Mouse (Mus musculus) G1E (cell line): ENCODE results near the gene Cat. TPM values are rescaled to one million over a fixed set of nuclear protein-coding genes. Genes with fewer than 3 reads are reported as not detected.
A peak's percentile ranks its signal among the peaks of the same experiment; 100 is the strongest.

ENCODE experiments used
- ATAC-seq: 2 replicates; pipeline ENCODE4 v1.8.0; 2016; ENCODE audit warnings: mild to moderate bottlenecking; ENCODE audit not compliant: insufficient number of reproducible peaks, poor library complexity, low FRiP score, severe bottlenecking; ENCODE audit errors: extremely low read depth
- DNase-seq: peaks from one replicate; pipeline ENCODE4 v3.0.0; 2012; ENCODE audit warnings: low spot score
- H3K27me3 ChIP-seq: 2 replicates; pipeline ENCODE4 v1.6.1; 2012; ENCODE audit warnings: mild to moderate bottlenecking, low read length, inconsistent platforms; ENCODE audit not compliant: insufficient read depth
- H3K36me3 ChIP-seq: replicated peaks from 2 replicates; pipeline ENCODE3; 2012; ENCODE audit warnings: mild to moderate bottlenecking, inconsistent platforms
- H3K4me1 ChIP-seq: 2 replicates; pipeline ENCODE4 v1.6.1; 2012; ENCODE audit warnings: low read depth, low read length, inconsistent platforms, mixed read lengths; ENCODE audit not compliant: insufficient read depth
- H3K4me3 ChIP-seq: 2 replicates; pipeline ENCODE4 v1.5.1; 2012; ENCODE audit warnings: low read depth, mild to moderate bottlenecking, inconsistent platforms, low read length, moderate library complexity, mixed read lengths
- H3K9me3 ChIP-seq: replicated peaks from 2 replicates; pipeline ENCODE4 v1.6.1; 2012; ENCODE audit warnings: inconsistent platforms
- CTCF ChIP-seq: IDR thresholded peaks from 2 replicates; pipeline ENCODE4 v1.5.1; 2012; ENCODE audit warnings: low read depth, low read length, inconsistent platforms, mixed read lengths
- GATA1 ChIP-seq: IDR thresholded peaks from 2 replicates; pipeline ENCODE4 v1.6.1; 2012; ENCODE audit warnings: borderline replicate concordance, low read length, inconsistent platforms, mixed read lengths
- GATA2 ChIP-seq: IDR thresholded peaks from 2 replicates; pipeline ENCODE4 v1.6.1; 2012; ENCODE audit warnings: low read depth, low read length, inconsistent platforms, borderline replicate concordance
- POLR2AphosphoS5 ChIP-seq: IDR thresholded peaks from 2 replicates; pipeline ENCODE4 v1.6.1; 2012; ENCODE audit warnings: low read depth, low read length, inconsistent platforms; ENCODE audit not compliant: insufficient replicate concordance
- TAL1 ChIP-seq: conservative IDR thresholded peaks from 2 replicates; pipeline ENCODE4 v1.6.1; 2012; ENCODE audit warnings: low read depth, low read length, inconsistent platforms, mixed read lengths
- polyA plus RNA-seq: library from polyadenylated mRNA; stranded (reverse); fragments of >175 nt; gene quantifications from 2 replicates; pipeline ENCODE4 v1.2.3, GENCODE M21; 2012
- total RNA-seq, 2 experiments: library from RNA; stranded (forward) in 1 of 2; stranded (reverse) in 1 of 2; fragments of 200-1000 nt in 1 of 2; fragments of >200 nt in 1 of 2; fragmentation: Nextera tagmentation in 1 of 2; gene quantifications; 2 replicates each; pipeline ENCODE4 v1.2.3; 2014 to 2017

Cat gene
- total and polyA plus RNA-seq, 3 experiments = 122 to 325 (median 144) TPM

DNA sequence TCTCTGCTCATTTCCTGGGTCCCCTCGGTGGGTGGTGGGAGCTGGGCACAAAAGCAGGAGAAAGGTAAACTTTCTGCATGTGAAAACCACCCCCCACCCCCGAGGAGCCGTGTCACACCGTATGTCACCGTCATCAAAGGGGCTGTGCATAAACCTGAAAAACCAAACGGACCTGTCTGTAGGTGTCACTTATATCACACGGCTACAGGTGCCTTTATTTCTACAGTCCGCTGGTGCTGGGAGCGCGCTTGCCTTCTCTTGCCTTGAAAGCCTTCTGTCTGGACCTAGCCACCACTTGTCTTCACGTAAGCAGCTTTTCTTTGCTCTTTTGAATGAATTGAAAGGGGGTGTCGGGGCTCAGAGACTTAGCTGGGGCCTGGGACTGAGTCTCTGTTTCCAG, 61.1 kb downstream of the Cat start:
- no peaks in the 10 kb centered on the region for H3K9me3 ChIP-seq
- ATAC-seq (no peak), DNase-seq (no peak)
- no peaks in the 10 kb centered on the region for H3K36me3 ChIP-seq
- H3K4me3 ChIP-seq = no peak overlapping the region
- H3K27me3 ChIP-seq = peaks cover 34% of the 10 kb centered on the region
- no peak for TF ChIP-seq GATA2
- no peak for TF ChIP-seq GATA1
- TF ChIP-seq CTCF = no peak
- TF ChIP-seq POLR2AphosphoS5 = no peak
- no peak for TF ChIP-seq TAL1
- H3K4me1 ChIP-seq = no peaks in the 10 kb centered on the region; the same call in 1 of the 2 replicates

DNA sequence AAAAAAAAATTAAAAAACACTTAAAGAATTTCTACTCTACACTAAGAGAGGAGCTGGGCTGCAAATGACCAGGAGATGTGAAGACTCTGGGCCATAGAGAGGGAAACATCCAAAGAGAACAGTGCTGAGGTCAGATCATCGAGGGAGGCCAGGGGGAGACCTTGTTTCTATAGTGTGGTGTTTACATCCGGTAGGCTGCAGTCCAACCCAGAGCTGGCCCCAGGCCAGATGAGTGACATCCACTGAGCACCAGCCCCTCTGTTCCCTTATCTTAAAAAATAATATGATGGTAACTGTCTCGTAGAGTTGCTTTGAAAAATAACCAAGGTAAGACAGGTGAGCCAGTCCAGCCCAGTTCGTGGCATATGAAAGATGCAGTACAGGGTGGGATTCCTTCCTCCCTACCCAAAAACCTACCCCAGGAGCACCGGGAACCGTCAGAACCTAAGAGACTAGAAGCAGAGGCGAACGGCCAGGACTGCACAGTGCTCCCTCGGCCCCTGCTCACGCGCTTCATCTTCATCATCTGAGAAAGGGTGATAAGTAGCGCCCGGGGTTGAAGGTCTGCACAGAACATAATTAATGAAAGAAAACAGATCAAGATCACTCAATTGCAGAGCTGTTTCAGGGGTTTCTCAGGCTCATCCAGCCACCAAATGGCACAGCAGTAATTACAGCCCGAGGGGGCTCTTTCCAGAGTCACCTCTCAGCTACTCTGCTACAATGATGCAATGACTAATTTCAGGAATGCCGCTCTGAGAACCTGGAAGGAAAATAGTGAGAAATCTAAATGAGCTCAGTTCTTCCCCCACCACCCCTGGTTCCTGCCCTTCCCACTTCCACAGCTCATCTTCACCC, 64.1 kb downstream of the Cat start:
- no peak for TF ChIP-seq GATA2
- no peak for TF ChIP-seq POLR2AphosphoS5
- TF ChIP-seq GATA1 = no peak
- H3K36me3 ChIP-seq = no peaks in the 10 kb centered on the region
- H3K4me3 ChIP-seq = no peak overlapping the region
- DNase-seq (no peak), ATAC-seq (no peak)
- H3K9me3 ChIP-seq = no peaks in the 10 kb centered on the region
- H3K27me3 ChIP-seq = peaks cover 37% of the 10 kb centered on the region
- no peaks in the 10 kb centered on the region; the same call in 1 of the 2 replicates for H3K4me1 ChIP-seq

DNA sequence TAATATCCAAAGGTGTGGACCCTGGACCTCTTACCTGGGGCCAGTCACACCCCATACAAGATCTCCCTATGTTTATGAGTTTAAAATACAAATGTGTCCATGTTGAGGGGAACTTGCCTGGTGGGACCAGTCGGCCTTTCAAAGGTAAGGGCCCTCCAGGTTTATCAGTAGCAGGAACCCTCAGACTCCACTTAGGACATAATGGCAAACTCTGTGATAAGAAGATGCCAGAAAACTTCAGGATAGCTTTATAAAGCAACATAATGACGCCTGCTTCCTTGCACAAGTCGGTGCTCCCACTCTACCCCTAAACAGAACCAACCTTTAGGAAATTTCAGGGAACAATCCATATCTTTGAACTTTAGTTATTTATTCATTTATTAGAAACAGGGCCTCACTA, 69.2 kb downstream of the Cat start:
- H3K36me3 ChIP-seq = no peaks in the 10 kb centered on the region
- ATAC-seq = no peak
- peaks cover 30% of the 10 kb centered on the region for H3K4me1 ChIP-seq
- no peaks in the 10 kb centered on the region for H3K9me3 ChIP-seq
- no peak for TF ChIP-seq CTCF
- TF ChIP-seq GATA1 = no peak
- TF ChIP-seq GATA2 = no peak
- no peak for TF ChIP-seq TAL1
- TF ChIP-seq POLR2AphosphoS5 = no peak
- DNase-seq = no peak
- peaks cover 29% of the 10 kb centered on the region for H3K27me3 ChIP-seq
- no peak overlapping the region for H3K4me3 ChIP-seq

DNA sequence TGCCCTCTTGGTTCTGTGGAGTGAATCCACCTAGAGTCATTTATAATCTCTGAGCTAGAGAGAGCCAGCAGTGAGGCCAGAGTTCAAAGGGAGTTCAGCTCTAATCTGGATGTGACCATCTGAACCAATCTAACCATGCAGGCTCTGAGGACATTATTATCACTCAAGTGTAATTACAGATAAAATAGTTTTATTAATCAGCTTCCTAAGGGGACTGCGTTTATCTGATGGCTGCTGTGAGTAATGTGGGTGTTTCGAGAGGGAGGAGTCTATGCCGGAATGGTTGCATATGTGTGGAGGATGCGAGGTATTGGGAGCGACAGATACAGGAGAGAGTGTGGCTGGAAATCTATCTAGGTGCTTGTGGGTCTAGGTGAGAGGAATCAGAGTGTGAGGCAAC, 71.6 kb downstream of the Cat start:
- Histone ChIP-seq H3K9me3 (no peaks in the 10 kb centered on the region), H3K4me3 (no peak overlapping the region; the same call in 1 of the 2 replicates), H3K36me3 (no peaks in the 10 kb centered on the region), H3K4me1 (peaks cover 30% of the 10 kb centered on the region), H3K27me3 (peaks cover 42% of the 10 kb centered on the region)
- peak; percentile 93 for ATAC-seq
- TF ChIP-seq GATA1 (no peak), CTCF (no peak), GATA2 (0 out of 2 replicates have a peak, but pooled peaks have one; percentile 17), TAL1 (peak; percentile 77)
- DNase-seq = peak; percentile 39

DNA sequence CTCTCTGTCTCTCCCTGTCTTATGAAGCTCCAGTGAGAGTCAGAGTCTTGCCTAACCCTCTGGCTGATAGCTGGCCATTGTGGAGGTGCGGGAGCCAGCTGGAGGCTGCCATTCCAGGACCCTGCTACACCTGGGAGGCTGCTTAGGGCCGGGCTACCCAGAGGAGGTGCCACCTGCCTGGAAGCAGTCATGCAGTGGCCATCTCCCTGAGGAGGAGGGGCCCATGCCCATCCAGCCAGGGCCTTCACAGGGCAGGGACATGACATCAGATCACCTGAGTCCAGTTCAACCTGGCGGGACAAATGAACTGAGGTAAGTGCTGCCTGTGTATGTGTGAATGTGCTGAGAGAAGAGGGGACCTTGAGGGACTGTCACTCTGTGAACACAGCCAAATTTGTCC, 73.1 kb downstream of the Cat start:
- no peaks in the 10 kb centered on the region for H3K9me3 ChIP-seq
- no peak for TF ChIP-seq POLR2AphosphoS5
- TF ChIP-seq CTCF = no peak
- TF ChIP-seq TAL1 = no peak
- TF ChIP-seq GATA2 = no peak
- TF ChIP-seq GATA1 = no peak
- no peak for DNase-seq
- ATAC-seq = no peak
- H3K36me3 ChIP-seq = no peaks in the 10 kb centered on the region
- no peak overlapping the region for H3K4me3 ChIP-seq
- H3K4me1 ChIP-seq = peaks cover 30% of the 10 kb centered on the region
- peaks cover 48% of the 10 kb centered on the region for H3K27me3 ChIP-seq

DNA sequence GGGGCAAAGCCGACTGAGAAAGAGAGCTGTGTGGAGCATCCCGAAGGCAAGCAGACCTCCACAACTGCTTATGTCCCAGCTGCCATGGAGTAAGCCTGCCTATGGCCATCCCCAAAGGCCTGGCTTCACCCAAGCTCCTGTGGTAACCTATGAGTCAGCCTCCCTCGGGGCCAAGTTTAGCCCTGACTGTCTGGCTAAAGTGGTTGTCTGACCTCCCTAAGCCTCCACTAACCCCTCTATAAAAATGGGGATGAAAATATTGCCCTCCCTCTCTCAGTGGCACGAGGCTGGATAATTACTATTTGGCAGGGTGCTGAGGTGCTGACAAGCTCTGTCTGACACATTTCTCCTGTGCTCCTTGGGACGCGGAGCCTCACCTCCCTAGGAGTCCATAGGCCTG, 73.6 kb downstream of the Cat start, which contains the start of gene Elf5:
Gene Elf5, plus strand, starts transcription at position 341 of the 400 bp plus-strand sequence.
- peaks cover 30% of the 10 kb centered on the region for H3K4me1 ChIP-seq
- peaks cover 45% of the 10 kb centered on the region for H3K27me3 ChIP-seq
- no peak within 1 kb of the TSS for H3K4me3 ChIP-seq
- no peaks in the 10 kb centered on the region for H3K9me3 ChIP-seq
- no peaks in the 10 kb centered on the region for H3K36me3 ChIP-seq
- ATAC-seq (no peak), DNase-seq (no peak)
- TF ChIP-seq CTCF = no peak
- TF ChIP-seq GATA2 = no peak
- no peak for TF ChIP-seq TAL1
- no peak for TF ChIP-seq POLR2AphosphoS5
- no peak for TF ChIP-seq GATA1
